ENCODE assay signal across 27 mouse cellular contexts in the genomic region with DNA sequence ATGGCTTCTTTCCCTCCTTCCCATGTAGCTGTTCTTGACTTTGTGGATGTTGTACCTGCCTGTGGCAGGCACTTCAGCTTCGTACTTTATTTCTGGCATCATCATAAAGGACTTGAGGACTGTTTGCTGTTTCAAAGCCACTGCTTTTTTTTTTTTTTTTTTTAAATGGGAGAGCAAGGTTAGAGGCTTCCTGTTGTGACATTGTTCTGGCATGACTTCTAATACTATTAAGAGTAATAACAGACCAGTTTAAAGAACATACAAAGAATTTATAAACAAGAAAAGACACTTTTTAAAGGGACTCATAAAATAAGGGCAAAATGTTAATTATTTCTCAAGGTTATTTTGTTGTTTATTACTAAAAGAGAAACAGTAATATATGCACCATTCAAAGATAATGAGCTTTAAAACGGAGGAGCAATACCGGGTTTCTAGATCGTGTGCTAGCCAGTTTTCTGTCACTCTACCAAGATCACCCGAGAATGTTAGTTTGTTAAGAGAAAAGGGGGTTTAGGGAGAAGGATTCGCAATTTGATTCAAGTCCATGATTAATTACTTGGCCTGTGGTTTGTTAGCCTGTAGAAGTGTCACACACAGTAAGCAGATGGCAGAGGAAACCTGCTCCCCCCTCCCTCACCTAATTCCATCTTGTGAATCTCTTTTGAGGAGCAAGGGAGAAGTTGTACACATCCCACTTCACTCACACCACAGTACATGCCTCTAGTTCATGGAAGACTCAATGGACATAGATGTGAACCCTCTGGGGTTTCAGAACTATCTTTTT. TPM values are rescaled to one million over a fixed set of nuclear protein-coding genes. Genes with fewer than 3 reads are reported as not detected.
A peak's percentile ranks its signal among the peaks of the same experiment; 100 is the strongest.
DNase-seq lines count a peak whose midpoint lies in the region; ATAC-seq and TF ChIP-seq lines count a peak whose summit lies in the region.
"Had no signal": no experiment of that assay in that cellular context is flagged by ENCODE, and none has a peak within 500 bp of the region (broad histone marks: within the 10 kb centered on the region; RNA-seq: fewer than 3 reads in every experiment).

No protein-coding gene starts in this region.

- TF ChIP-seq CTCF in forebrain, postnatal 0 days (IDR thresholded peaks at IDR 0.05; ENCODE audit: low read depth): no peak
- no peak for TF ChIP-seq CTCF in lung, embryonic 14.5 days (IDR thresholded peaks at IDR 0.05; ENCODE audit: low read depth)

- H3K4me3 ChIP-seq in forebrain, embryonic 15.5 days: no peak overlapping the region
- H3K4me3 ChIP-seq in forebrain, postnatal 0 days (ENCODE audit: low read depth, low read length): no peak overlapping the region
- H3K4me3 ChIP-seq in lung, embryonic 14.5 days (ENCODE audit: low read depth, low read length): no peak overlapping the region
- H3K4me3 ChIP-seq in brown adipose tissue, adult 24 weeks (ENCODE audit: insufficient read depth, low read depth, low read length): no peak overlapping the region
- H3K4me3 ChIP-seq: heart, adult 2 months; heart, embryonic 12.5 days; hindbrain, embryonic 13.5 days; kidney, embryonic 15.5 days; liver, embryonic 12.5 days; midbrain, embryonic 12.5 days; neural tube, embryonic 13.5 days had no signal

- no peaks in the 10 kb centered on the region for H3K4me1 ChIP-seq in forebrain, embryonic 15.5 days
- no peaks in the 10 kb centered on the region for H3K4me1 ChIP-seq in forebrain, postnatal 0 days (ENCODE audit: insufficient read depth)
- H3K4me1 ChIP-seq in lung, embryonic 14.5 days (ENCODE audit: insufficient read depth): no peaks in the 10 kb centered on the region; the same call in 1 of the 2 replicates
- peaks cover 3% of the 10 kb centered on the region; the same call in 1 of the 2 replicates for H3K4me1 ChIP-seq in brown adipose tissue, adult 24 weeks (ENCODE audit: control insufficient read depth, insufficient read depth, insufficient read length, low read length)
- H3K4me1 ChIP-seq: hindbrain, embryonic 13.5 days; kidney, embryonic 15.5 days; liver, embryonic 12.5 days; midbrain, embryonic 12.5 days; neural tube, embryonic 13.5 days had no signal

- H3K9ac ChIP-seq in forebrain, embryonic 15.5 days (replicated peaks): no peak overlapping the region
- no peak overlapping the region for H3K9ac ChIP-seq in forebrain, postnatal 0 days
- H3K9ac ChIP-seq in lung, embryonic 14.5 days: no peak overlapping the region
- H3K9ac ChIP-seq: heart, embryonic 12.5 days; hindbrain, embryonic 13.5 days; kidney, embryonic 15.5 days; liver, embryonic 12.5 days; liver, postnatal 0 days; midbrain, embryonic 12.5 days; neural tube, embryonic 13.5 days had no signal

- peak; percentile 67 for ATAC-seq in forebrain, embryonic 15.5 days (replicated peaks)
- no peak for ATAC-seq in forebrain, postnatal 0 days
- peak; percentile 71; the same call in 1 of the 2 replicates for ATAC-seq in lung, embryonic 14.5 days (ENCODE audit: insufficient read depth)
- ATAC-seq: CD4-positive, CD25-positive, alpha-beta regulatory T cell, adult 4 months; inflammation-experienced regulatory T-cells, adult 6 months; liver, embryonic 12.5 days; liver, postnatal 0 days had no signal

- H3K27me3 ChIP-seq in forebrain, embryonic 15.5 days: no peaks in the 10 kb centered on the region
- H3K27me3 ChIP-seq in forebrain, postnatal 0 days (ENCODE audit: insufficient read depth, low read length): no peaks in the 10 kb centered on the region
- H3K27me3 ChIP-seq in lung, embryonic 14.5 days (ENCODE audit: insufficient read depth, low read length): no peaks in the 10 kb centered on the region
- H3K27me3 ChIP-seq: heart, embryonic 12.5 days; hindbrain, embryonic 13.5 days; kidney, embryonic 15.5 days; liver, embryonic 12.5 days; midbrain, embryonic 12.5 days; neural tube, embryonic 13.5 days had no signal

- H3K9me3 ChIP-seq in forebrain, embryonic 15.5 days: no peaks in the 10 kb centered on the region
- H3K9me3 ChIP-seq in forebrain, postnatal 0 days (ENCODE audit: low read length): no peaks in the 10 kb centered on the region
- H3K9me3 ChIP-seq in lung, embryonic 14.5 days (ENCODE audit: low read depth, low read length): no peaks in the 10 kb centered on the region
- H3K9me3 ChIP-seq: heart, embryonic 12.5 days; hindbrain, embryonic 13.5 days; kidney, embryonic 15.5 days; liver, embryonic 12.5 days; midbrain, embryonic 12.5 days; neural tube, embryonic 13.5 days had no signal

- 27% methylated on average over 6 of the region's 6 CpGs for WGBS in forebrain, embryonic 15.5 days
- WGBS in forebrain, postnatal 0 days: 25% methylated on average over 6 of the region's 6 CpGs
- WGBS in lung, embryonic 14.5 days: 41% methylated on average over 6 of the region's 6 CpGs

- H3K4me2 ChIP-seq in forebrain, embryonic 15.5 days (replicated peaks): no peak overlapping the region
- no peak overlapping the region for H3K4me2 ChIP-seq in forebrain, postnatal 0 days (ENCODE audit: low read depth)
- H3K4me2 ChIP-seq in lung, embryonic 14.5 days: no peak overlapping the region
- H3K4me2 ChIP-seq: heart, embryonic 12.5 days; hindbrain, embryonic 13.5 days; kidney, embryonic 15.5 days; liver, embryonic 12.5 days; midbrain, embryonic 12.5 days; neural tube, embryonic 13.5 days had no signal

- no peaks in the 10 kb centered on the region for H3K36me3 ChIP-seq in forebrain, embryonic 15.5 days
- H3K36me3 ChIP-seq in forebrain, postnatal 0 days (ENCODE audit: insufficient read depth): no peaks in the 10 kb centered on the region
- no peaks in the 10 kb centered on the region for H3K36me3 ChIP-seq in lung, embryonic 14.5 days (ENCODE audit: insufficient read depth)
- H3K36me3 ChIP-seq: heart, embryonic 12.5 days; hindbrain, embryonic 13.5 days; kidney, embryonic 15.5 days; liver, embryonic 12.5 days; midbrain, embryonic 12.5 days; neural tube, embryonic 13.5 days had no signal

- no peak for DNase-seq in forebrain, postnatal 0 days
- DNase-seq in lung, embryonic 14.5 days: peak; percentile 39
- DNase-seq in lung, postnatal 14 days: no peak
- peak; percentile 30 for DNase-seq in lung, postnatal 25 days (ENCODE audit: low spot score)
- DNase-seq in frontal cortex, postnatal 25 days (ENCODE audit: low spot score in 2 of 2): no peak
- DNase-seq: adrenal gland, postnatal 25 days; cerebellum, adult 2 months; cerebellum, postnatal 36 days; heart, adult 2 months; heart, postnatal 4 days; kidney, adult 11 months; kidney, postnatal 36 days; left cerebral cortex, postnatal 4 days; liver, postnatal 0 days; right cerebral cortex, postnatal 4 days; thymus, adult 18-20 months had no signal

- H3K27ac ChIP-seq in forebrain, embryonic 15.5 days (replicated peaks): no peak overlapping the region
- no peak overlapping the region for H3K27ac ChIP-seq in forebrain, postnatal 0 days (ENCODE audit: low read depth, low read length)
- H3K27ac ChIP-seq in lung, embryonic 14.5 days (ENCODE audit: low read depth): no peak overlapping the region
- H3K27ac ChIP-seq in brown adipose tissue, adult 24 weeks (replicated peaks; ENCODE audit: low read depth, low read length): peak overlapping the region; percentile 51; the same call in 1 of the 2 replicates
- H3K27ac ChIP-seq: heart, adult 2 months; hindbrain, embryonic 13.5 days; kidney, embryonic 15.5 days; liver, embryonic 12.5 days; midbrain, embryonic 12.5 days; neural tube, embryonic 13.5 days; stomach, postnatal 0 days had no signal

RNA-seq across cellular contexts. Expression of gene Grb14, which starts 23.6 kb away (rescaled TPM):
- 23.8 and 25.6 TPM in 2 replicates for polyA plus RNA-seq in forebrain, embryonic 15.5 days (2015; fragmentation: Nextera tagmentation; extraction: Ambion mirVana)
- total RNA-seq in forebrain, postnatal 0 days (2014; rRNA removed): 19.9 and 23.4 TPM in 2 replicates
- polyA plus RNA-seq in forebrain, postnatal 0 days (2015; fragmentation: Nextera tagmentation; extraction: Ambion mirVana): 29.9 and 40.3 TPM in 2 replicates
- 32.5 and 35.4 TPM in 2 replicates for polyA plus RNA-seq in lung, embryonic 14.5 days (2014; fragmentation: Nextera tagmentation; extraction: Ambion mirVana)
- polyA plus RNA-seq in brown adipose tissue, adult 24 weeks (2012; ENCODE audit: insufficient read depth, insufficient read length, missing spikeins): 108 and 155 TPM in 2 replicates
- polyA plus RNA-seq: CD4-positive, CD25-positive, alpha-beta regulatory T cell, adult 4 months; inflammation-experienced regulatory T-cells, adult 6 months had no signal

Comparison
In these comparisons a context has a peak if more than half of its experiments do, and no peak if none do; other contexts are left out.
1. DNase-seq: peak in lung, embryonic 14.5 days (single experiment) and lung, postnatal 25 days (single experiment); none in forebrain, postnatal 0 days (single experiment), lung, postnatal 14 days (single experiment) and frontal cortex, postnatal 25 days (0 of 2).